Comparison of ENCODE assay signal across 8 mouse cellular contexts in genomic region chr14:21682681-21683129, GRCm38 (mm10). TPM values are rescaled to one million over a fixed set of nuclear protein-coding genes. Genes with fewer than 3 reads are reported as not detected.
DNase-seq lines count a peak whose midpoint lies in the region; ATAC-seq and TF ChIP-seq lines count a peak whose summit lies in the region.

No protein-coding gene starts in this region.

- 0 out of 2 replicates have a peak, but pooled peaks have one; percentile 43 for ATAC-seq in hindbrain, embryonic 13.5 days (ENCODE audit: low FRiP score)
- no peak for ATAC-seq in limb, embryonic 15.5 days (ENCODE audit: insufficient number of reproducible peaks, low FRiP score, low TSS enrichment, low read depth)
- no peak for ATAC-seq in midbrain, postnatal 0 days (ENCODE audit: low FRiP score)

- peak; percentile 35 to 38 for DNase-seq in urinary bladder, adult 18-20 months (ENCODE audit: low spot score in 2 of 2)
- DNase-seq in urinary bladder, postnatal 4 days (ENCODE audit: low spot score in 2 of 2): no peak
- DNase-seq in embryo, embryonic 9.5 days (ENCODE audit: extremely low spot score): peak; percentile 89
- peak; percentile 49 for DNase-seq in midbrain, postnatal 0 days (ENCODE audit: low spot score)
- DNase-seq in thymus, postnatal 0 days (ENCODE audit: low spot score): peak; percentile 80
- no peak for DNase-seq in left cerebral cortex, adult 2 months (ENCODE audit: extremely low spot score in 1 of 2, low spot score in 2 of 2)

- H3K4me2 ChIP-seq in hindbrain, embryonic 13.5 days: peak overlapping the region; percentile 36
- H3K4me2 ChIP-seq in limb, embryonic 15.5 days: peak overlapping the region; percentile 37
- H3K4me2 ChIP-seq in midbrain, postnatal 0 days (ENCODE audit: low read depth, low read length, poor library complexity, severe bottlenecking): peak overlapping the region; percentile 32

- peaks cover 20% of the 10 kb centered on the region for H3K27me3 ChIP-seq in hindbrain, embryonic 13.5 days
- no peaks in the 10 kb centered on the region for H3K27me3 ChIP-seq in limb, embryonic 15.5 days
- peaks cover 4% of the 10 kb centered on the region; the same call in 1 of the 2 replicates for H3K27me3 ChIP-seq in midbrain, postnatal 0 days (ENCODE audit: insufficient read depth, low read length)

- no peaks in the 10 kb centered on the region for H3K9me3 ChIP-seq in hindbrain, embryonic 13.5 days
- H3K9me3 ChIP-seq in limb, embryonic 15.5 days: no peaks in the 10 kb centered on the region
- H3K9me3 ChIP-seq in midbrain, postnatal 0 days (ENCODE audit: low read length): no peaks in the 10 kb centered on the region

- H3K27ac ChIP-seq in hindbrain, embryonic 13.5 days: peak overlapping the region; percentile 36; the same call in 1 of the 2 replicates
- peak overlapping the region; percentile 5; the same call in 1 of the 2 replicates for H3K27ac ChIP-seq in limb, embryonic 15.5 days
- 0 out of 2 replicates have a peak overlapping the region, but pooled peaks have one; percentile 32 for H3K27ac ChIP-seq in midbrain, postnatal 0 days (ENCODE audit: low read depth, low read length)
- no peak overlapping the region for H3K27ac ChIP-seq in left cerebral cortex, adult 2 months

- no peaks in the 10 kb centered on the region for H3K36me3 ChIP-seq in hindbrain, embryonic 13.5 days
- H3K36me3 ChIP-seq in limb, embryonic 15.5 days: no peaks in the 10 kb centered on the region
- no peaks in the 10 kb centered on the region for H3K36me3 ChIP-seq in midbrain, postnatal 0 days (ENCODE audit: insufficient read depth, low read length)

- TF ChIP-seq CTCF in midbrain, postnatal 0 days (IDR thresholded peaks at IDR 0.05): no peak
- TF ChIP-seq CTCF in left cerebral cortex, adult 2 months (IDR thresholded peaks at IDR 0.05): no peak

- WGBS in hindbrain, embryonic 13.5 days: under 1% methylated on average over 9 of the region's 9 CpGs
- 4% methylated on average over 9 of the region's 9 CpGs for WGBS in limb, embryonic 15.5 days
- 2% methylated on average over 9 of the region's 9 CpGs for WGBS in midbrain, postnatal 0 days

- peaks cover 38% of the 10 kb centered on the region for H3K4me1 ChIP-seq in hindbrain, embryonic 13.5 days (replicated peaks)
- H3K4me1 ChIP-seq in limb, embryonic 15.5 days: peaks cover 46% of the 10 kb centered on the region
- no peaks in the 10 kb centered on the region for H3K4me1 ChIP-seq in midbrain, postnatal 0 days (ENCODE audit: insufficient read depth, low read length)

- H3K4me3 ChIP-seq in hindbrain, embryonic 13.5 days: 0 out of 2 replicates have a peak overlapping the region, but pooled peaks have one; percentile 6
- no peak overlapping the region for H3K4me3 ChIP-seq in limb, embryonic 15.5 days
- no peak overlapping the region for H3K4me3 ChIP-seq in midbrain, postnatal 0 days (ENCODE audit: low read depth, low read length)
- no peak overlapping the region for H3K4me3 ChIP-seq in left cerebral cortex, adult 2 months

- intact Hi-C loops in left cerebral cortex, adult 2 months (cut with DNase I): loop anchor here (10.0 kb wide), 1 partner anchor 162 kb away; the partner anchor contains the start of gene Comtd1

- H3K9ac ChIP-seq in hindbrain, embryonic 13.5 days: no peak overlapping the region
- no peak overlapping the region for H3K9ac ChIP-seq in limb, embryonic 15.5 days
- H3K9ac ChIP-seq in midbrain, postnatal 0 days (replicated peaks; ENCODE audit: low read length, poor library complexity, severe bottlenecking): no peak overlapping the region

RNA-seq across cellular contexts. Expression of gene Dupd1, which starts 31.7 kb away (rescaled TPM):
- polyA plus RNA-seq in hindbrain, embryonic 13.5 days (2015; fragmentation: Nextera tagmentation; extraction: Ambion mirVana): 0.14 TPM in 1 of 2 replicates, not detected in the other
- polyA plus RNA-seq in limb, embryonic 15.5 days (2015; fragmentation: Nextera tagmentation; extraction: Ambion mirVana): 0.47 and 2.1 TPM in 2 replicates
- total RNA-seq in midbrain, postnatal 0 days (2014; rRNA removed): 1.4 TPM in 1 of 2 replicates, not detected in the other
- polyA plus RNA-seq in midbrain, postnatal 0 days (2015; fragmentation: Nextera tagmentation; extraction: Ambion mirVana): 0.39 and 0.41 TPM in 2 replicates
- 0.12 and 0.18 TPM in 2 replicates for polyA plus RNA-seq in thymus, postnatal 0 days (2015; fragmentation: Nextera tagmentation; extraction: Ambion mirVana)
- total RNA-seq in left cerebral cortex, adult 2 months (2021): not detected

Comparison
In these comparisons a context has a peak if more than half of its experiments do, and no peak if none do; other contexts are left out.
1. DNase-seq: peak in urinary bladder, adult 18-20 months (2 of 2), embryo, embryonic 9.5 days (single experiment), midbrain, postnatal 0 days (single experiment) and thymus, postnatal 0 days (single experiment); none in urinary bladder, postnatal 4 days (0 of 2) and left cerebral cortex, adult 2 months (0 of 2).
2. Peak in every context shown above with its lines, with median percentiles within 50 percentile points of each other: H3K4me2 ChIP-seq.